Mouse (Mus musculus) heart, postnatal 0 days (tissue): Measurements from ENCODE around the gene Rpl10. TPM values are rescaled to one million over a fixed set of nuclear protein-coding genes. Genes with fewer than 3 reads are reported as not detected.

ENCODE experiments used
- ATAC-seq: fragments of 200-750 bp; cut with Nextera tagmentation; 2 replicates; pipeline ENCODE4 v1.8.0; 2017; ENCODE audit warnings: low read depth, moderate number of reproducible peaks, moderate library complexity; ENCODE audit not compliant: insufficient read depth
- DNase-seq: peaks from one replicate; pipeline ENCODE4 v3.0.0-alpha.2; 2016; ENCODE audit warnings: low spot score
- H3K27ac ChIP-seq: fragments of 300-500 bp; sonication (generic); 2 replicates; pipeline ENCODE4 v1.5.1; 2014; ENCODE audit warnings: low read depth, mild to moderate bottlenecking
- H3K27me3 ChIP-seq: fragments of 300-500 bp; sonication (generic); 2 replicates; pipeline ENCODE4 v1.6.1; 2014; ENCODE audit warnings: low read length, mixed read lengths; ENCODE audit not compliant: control insufficient read depth, insufficient read depth
- H3K36me3 ChIP-seq: fragments of 300-500 bp; sonication (generic); replicated peaks from 2 replicates; pipeline ENCODE4 v1.6.1; 2014; ENCODE audit warnings: low read length, mixed read lengths; ENCODE audit not compliant: control insufficient read depth, insufficient read depth
- H3K4me1 ChIP-seq: fragments of 300-500 bp; sonication (generic); 2 replicates; pipeline ENCODE4 v1.6.1; 2014; ENCODE audit warnings: antibody characterized with exemption; ENCODE audit not compliant: control insufficient read depth, insufficient read depth
- H3K4me2 ChIP-seq: fragments of 300-500 bp; sonication (generic); 2 replicates; pipeline ENCODE4 v1.6.1; 2014; ENCODE audit warnings: low read depth, mild to moderate bottlenecking, low read length, moderate library complexity
- H3K4me3 ChIP-seq: fragments of 300-500 bp; sonication (generic); 2 replicates; pipeline ENCODE4 v1.5.1; 2014; ENCODE audit warnings: low read depth, low read length
- H3K9ac ChIP-seq: fragments of 300-500 bp; sonication (generic); replicated peaks from 2 replicates; pipeline ENCODE4 v1.6.1; 2014; ENCODE audit warnings: low read depth, low read length, mixed read lengths
- H3K9me3 ChIP-seq: fragments of 300-500 bp; sonication (generic); replicated peaks from 2 replicates; pipeline ENCODE4 v1.6.1; 2016; ENCODE audit warnings: low read length; ENCODE audit not compliant: control insufficient read depth
- CTCF ChIP-seq: IDR thresholded peaks from 2 replicates; pipeline ENCODE4 v1.5.1; 2016; ENCODE audit warnings: antibody characterized with exemption, control low read depth, low read depth
- EP300 ChIP-seq: IDR thresholded peaks from 2 replicates; pipeline ENCODE4 v1.6.1; 2016; ENCODE audit warnings: antibody characterized with exemption, low read depth
- WGBS: fragments of 180-500 bp; shearing (Covaris S2); extraction: QIAGEN DNeasy Blood & Tissue Kit; methylation state at CpG from one replicate; pipeline ENCODE4 v1.1.7; 2014; 5-methylcytosine and 5-hydroxymethylcytosine counted together
- polyA plus RNA-seq: library from polyadenylated mRNA; unstranded; fragments of >200 nt; fragmentation: Nextera tagmentation; extraction: Ambion mirVana; gene quantifications from 2 replicates; pipeline ENCODE4 v1.2.1, GENCODE M21; 2015
- total RNA-seq: library from RNA; depleted of rRNA; stranded (reverse); fragments of >200 nt; gene quantifications from 2 replicates; pipeline ENCODE4 v1.2.3, GENCODE M21; 2014; ENCODE audit warnings: low replicate concordance

Rpl10 gene
- total and polyA plus RNA-seq, 2 experiments from 2014 or later = 410 to 2,184 TPM

GRCm38 (mm10) chrX:74246693-74247092, 23.9 kb upstream of the Rpl10 start:
- H3K4me2 ChIP-seq = peak overlapping the region; percentile 67
- TF ChIP-seq EP300 = no peak
- TF ChIP-seq CTCF = no peak
- no peaks in the 10 kb centered on the region for H3K9me3 ChIP-seq
- peak overlapping the region; percentile 57 for H3K4me3 ChIP-seq
- peak overlapping the region; percentile 54; the same call in 1 of the 2 replicates for H3K9ac ChIP-seq
- peaks cover 13% of the 10 kb centered on the region for H3K36me3 ChIP-seq
- no peaks in the 10 kb centered on the region for H3K27me3 ChIP-seq
- H3K4me1 ChIP-seq = 0 out of 2 replicates have a peak, but pooled peaks cover 7% of the 10 kb centered on the region
- peak; percentile 48 for DNase-seq
- H3K27ac ChIP-seq = peak overlapping the region; percentile 96
- 24% methylated on average over 15 of the region's 15 CpGs for WGBS
- peak; percentile 25 for ATAC-seq

- Histone ChIP-seq H3K4me3 (peak overlapping the region; percentile 50), H3K27ac (peak overlapping the region; percentile 79), H3K4me1 (0 out of 2 replicates have a peak, but pooled peaks cover 4% of the 10 kb centered on the region), H3K27me3 (no peaks in the 10 kb centered on the region), H3K4me2 (peak overlapping the region; percentile 71), H3K9me3 (no peaks in the 10 kb centered on the region), H3K9ac (peak overlapping the region; percentile 58; the same call in 1 of the 2 replicates), H3K36me3 (no peaks in the 10 kb centered on the region)
- no peak for ATAC-seq
- TF ChIP-seq CTCF (peak; percentile 35), EP300 (no peak)
- WGBS = 8% methylated on average over 3 of the region's 3 CpGs
- peak; percentile 32 for DNase-seq
These were observed 22.0 kb upstream of the Rpl10 start for GRCm38 (mm10) chrX:74248651-74249050.

- no peaks in the 10 kb centered on the region for H3K27me3 ChIP-seq
- H3K27ac ChIP-seq = peak within 1 kb of the TSS; percentile 79
- ATAC-seq = no peak
These were observed 21.0 kb upstream of the Rpl10 start, which contains the start of gene Flna for GRCm38 (mm10) chrX:74249615-74250014. TSS of gene Flna (minus strand) at chrX:74249820.

GRCm38 (mm10) chrX:74254153-74254887, 16.3 kb upstream of the Rpl10 start, which contains the start of gene Emd:
TSS of gene Emd (plus strand) at chrX:74254687.
- peak within 1 kb of the TSS; percentile 80 for H3K4me2 ChIP-seq
- WGBS = 20% methylated on average over 38 of the region's 39 CpGs
- H3K27ac ChIP-seq = peak within 1 kb of the TSS; percentile 86
- peak; percentile 93 for DNase-seq
- H3K4me1 ChIP-seq = 0 out of 2 replicates have a peak, but pooled peaks cover 4% of the 10 kb centered on the region
- H3K4me3 ChIP-seq = peak within 1 kb of the TSS; percentile 63
- peak; percentile 97 for ATAC-seq
- no peaks in the 10 kb centered on the region for H3K9me3 ChIP-seq
- peaks cover 5% of the 10 kb centered on the region; the same call in 1 of the 2 replicates for H3K36me3 ChIP-seq
- H3K9ac ChIP-seq = peak within 1 kb of the TSS; percentile 78
- no peaks in the 10 kb centered on the region for H3K27me3 ChIP-seq
- TF ChIP-seq EP300 = no peak
- no peak for TF ChIP-seq CTCF

More at GRCm38 (mm10) chrX:74249615-74250014, 21.0 kb upstream of the Rpl10 start, which contains the start of gene Flna:
- 24% methylated on average over 38 of the region's 38 CpGs for WGBS
- Histone ChIP-seq H3K9ac (peak within 1 kb of the TSS; percentile 58), H3K4me1 (no peaks in the 10 kb centered on the region), H3K36me3 (no peaks in the 10 kb centered on the region), H3K4me2 (peak within 1 kb of the TSS; percentile 71), H3K4me3 (peak within 1 kb of the TSS; percentile 50), H3K9me3 (no peaks in the 10 kb centered on the region)
- TF ChIP-seq EP300 (no peak), CTCF (peak; percentile 40)
- peak; percentile 55 for DNase-seq

GRCm38 (mm10) chrX:74254888-74255565, 15.6 kb upstream of the Rpl10 start:
- ATAC-seq (peak; percentile 45), DNase-seq (no peak)
- Histone ChIP-seq H3K4me3 (peak overlapping the region; percentile 63), H3K36me3 (peaks cover 5% of the 10 kb centered on the region; the same call in 1 of the 2 replicates), H3K27me3 (no peaks in the 10 kb centered on the region), H3K9ac (peak overlapping the region; percentile 78), H3K4me1 (0 out of 2 replicates have a peak, but pooled peaks cover 4% of the 10 kb centered on the region), H3K27ac (peak overlapping the region; percentile 86), H3K9me3 (no peaks in the 10 kb centered on the region), H3K4me2 (peak overlapping the region; percentile 80)
- 25% methylated on average over 27 of the region's 31 CpGs for WGBS
- no peak for TF ChIP-seq EP300
- TF ChIP-seq CTCF = no peak
